In genomic region chr9:13707066-13707555, GRCm38 (mm10) we compare ENCODE assay signal across 17 mouse cellular contexts.
"Had no signal": no experiment of that assay in that cellular context is flagged by ENCODE, and none has a peak within 500 bp of the region (broad histone marks: within the 10 kb centered on the region; RNA-seq: fewer than 3 reads in every experiment).

No protein-coding gene starts in this region.

- H3K9ac ChIP-seq: lung, embryonic 14.5 days; midbrain, embryonic 12.5 days; neural tube, embryonic 13.5 days; neural tube, embryonic 15.5 days; stomach, embryonic 15.5 days had no signal

- ATAC-seq: midbrain, embryonic 16.5 days had no signal

- H3K4me1 ChIP-seq: midbrain, embryonic 10.5 days; midbrain, embryonic 12.5 days; neural tube, embryonic 13.5 days; neural tube, embryonic 15.5 days; stomach, embryonic 15.5 days had no signal

- H3K9me3 ChIP-seq: midbrain, embryonic 10.5 days; midbrain, embryonic 12.5 days; neural tube, embryonic 13.5 days; neural tube, embryonic 15.5 days; stomach, embryonic 15.5 days had no signal

- DNase-seq: lung, adult 18-20 months; lung, embryonic 14.5 days; lung, postnatal 10 days; lung, postnatal 4 days; midbrain, embryonic 14.5 days; right cerebral cortex, postnatal 14 days; thymus, adult 2 months; thymus, postnatal 14 days; thymus, postnatal 36 days had no signal

- H3K27ac ChIP-seq: midbrain, embryonic 10.5 days; midbrain, embryonic 12.5 days; neural tube, embryonic 13.5 days; neural tube, embryonic 15.5 days; stomach, embryonic 15.5 days; stomach, postnatal 0 days had no signal

- H3K27me3 ChIP-seq: midbrain, embryonic 12.5 days; neural tube, embryonic 13.5 days; neural tube, embryonic 15.5 days; stomach, embryonic 15.5 days had no signal

- H3K4me2 ChIP-seq: lung, embryonic 14.5 days; midbrain, embryonic 12.5 days; neural tube, embryonic 13.5 days; neural tube, embryonic 15.5 days; stomach, embryonic 15.5 days had no signal

- H3K4me3 ChIP-seq: midbrain, embryonic 10.5 days; midbrain, embryonic 12.5 days; myocyte; neural tube, embryonic 13.5 days; neural tube, embryonic 15.5 days; stomach, embryonic 15.5 days had no signal

- H3K36me3 ChIP-seq: stomach, embryonic 15.5 days had no signal
